Mouse (Mus musculus) ES-Bruce4 (cell line): Measurements from ENCODE around the gene Camsap2. TPM values are rescaled to one million over a fixed set of nuclear protein-coding genes. Genes with fewer than 3 reads are reported as not detected.

Experiments used
- H3K27ac ChIP-seq: 2 replicates; pipeline ENCODE4 v1.5.1; 2012; ENCODE audit warnings: low read length, inconsistent platforms; ENCODE audit not compliant: insufficient read depth
- H3K27me3 ChIP-seq: 2 replicates; pipeline ENCODE4 v1.6.1; 2012; ENCODE audit warnings: mild to moderate bottlenecking, low read length, inconsistent platforms; ENCODE audit not compliant: control insufficient read depth, poor library complexity, insufficient read depth, severe bottlenecking
- H3K36me3 ChIP-seq: 2 replicates; pipeline ENCODE4 v1.6.1; 2012; ENCODE audit warnings: inconsistent platforms, mild to moderate bottlenecking, low read length, moderate library complexity; ENCODE audit not compliant: control insufficient read depth, poor library complexity, insufficient read depth, severe bottlenecking
- H3K4me1 ChIP-seq: one replicate; pipeline ENCODE4 v1.8.1; 2011; ENCODE audit warnings: low read length; ENCODE audit not compliant: control insufficient read depth, insufficient read depth
- H3K4me3 ChIP-seq: 2 replicates; pipeline ENCODE4 v1.5.1; 2011; ENCODE audit warnings: low read depth, mild to moderate bottlenecking, low read length
- H3K9ac ChIP-seq: 2 replicates; pipeline ENCODE4 v1.6.1; 2012; ENCODE audit warnings: low read depth, mild to moderate bottlenecking, inconsistent platforms; ENCODE audit not compliant: poor library complexity, severe bottlenecking
- H3K9me3 ChIP-seq: replicated peaks from 2 replicates; pipeline ENCODE4 v1.6.1; 2012; ENCODE audit warnings: mild to moderate bottlenecking, low read length, inconsistent platforms; ENCODE audit not compliant: control insufficient read depth, poor library complexity, insufficient read depth, severe bottlenecking
- CTCF ChIP-seq: IDR thresholded peaks from one replicate; pipeline ENCODE4 v1.8.1; 2011; ENCODE audit warnings: low read depth, low read length
- EP300 ChIP-seq: IDR thresholded peaks from 2 replicates; pipeline ENCODE4 v1.6.1; 2011; ENCODE audit warnings: low read depth, low read length; ENCODE audit not compliant: insufficient read depth
- POLR2A ChIP-seq: IDR thresholded peaks from one replicate; pipeline ENCODE4 v1.8.1; 2011; ENCODE audit warnings: low read length; ENCODE audit not compliant: insufficient read depth
- polyA plus RNA-seq: library from polyadenylated mRNA; stranded (reverse); fragments of >200 nt; gene quantifications from 2 replicates; pipeline ENCODE4 v1.2.4, GENCODE M21; 2011; ENCODE audit warnings: low read depth; ENCODE audit not compliant: missing spikeins, insufficient read depth, insufficient read length

Gene Camsap2
- polyA plus RNA-seq, 1 experiment: 37.0 TPM

DNA sequence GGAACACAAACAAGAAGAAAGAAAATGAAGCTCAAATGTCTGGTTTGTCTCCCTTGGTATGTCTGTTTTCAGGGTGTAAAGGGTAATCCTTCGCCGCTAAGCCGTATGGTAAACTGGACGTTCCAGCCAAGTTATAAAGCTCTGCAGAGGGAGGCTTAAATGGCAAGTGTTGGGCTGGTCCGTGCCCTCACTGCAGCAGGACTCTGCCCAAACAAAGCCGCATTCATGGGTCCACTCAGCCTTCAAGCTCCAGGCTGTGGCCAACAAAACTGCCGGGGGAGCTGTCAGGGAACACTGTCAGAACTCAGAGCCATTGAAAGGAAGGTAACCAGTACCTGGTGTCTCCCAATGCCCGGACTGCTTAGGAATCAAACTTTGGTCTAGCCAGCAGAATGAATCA is 16.7 kb upstream of the Camsap2 start:
- no peak for TF ChIP-seq POLR2A
- TF ChIP-seq CTCF: no peak
- no peak for TF ChIP-seq EP300
- H3K9me3 ChIP-seq: no peaks in the 10 kb centered on the region
- no peaks in the 10 kb centered on the region for H3K27me3 ChIP-seq
- H3K36me3 ChIP-seq: no peaks in the 10 kb centered on the region
- no peak overlapping the region for H3K27ac ChIP-seq
- peaks cover 2% of the 10 kb centered on the region for H3K4me1 ChIP-seq
- H3K4me3 ChIP-seq: no peak overlapping the region
- no peak overlapping the region for H3K9ac ChIP-seq

DNA sequence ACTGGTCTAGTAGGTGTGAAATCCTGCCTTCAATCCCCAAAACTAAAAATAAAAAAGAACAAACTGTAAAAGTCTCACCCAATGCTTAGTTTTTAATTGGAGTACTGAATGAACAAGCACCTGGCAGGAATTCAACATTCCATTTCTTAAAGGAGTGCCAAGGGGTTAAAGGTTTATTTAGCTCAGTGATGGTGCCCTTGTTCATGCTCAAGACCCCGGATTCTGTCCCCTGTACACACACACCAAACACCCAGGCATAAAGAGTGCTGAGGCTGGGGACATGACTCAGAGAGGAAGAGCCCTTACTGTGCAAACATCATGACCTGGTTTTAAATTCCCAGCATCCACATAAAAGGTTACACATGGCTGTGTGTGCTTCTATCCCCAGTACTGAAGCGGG is 15.5 kb upstream of the Camsap2 start:
- no peak for TF ChIP-seq CTCF
- no peak for TF ChIP-seq POLR2A
- no peak for TF ChIP-seq EP300
- Histone ChIP-seq H3K4me3 (no peak overlapping the region), H3K27ac (no peak overlapping the region)

DNA sequence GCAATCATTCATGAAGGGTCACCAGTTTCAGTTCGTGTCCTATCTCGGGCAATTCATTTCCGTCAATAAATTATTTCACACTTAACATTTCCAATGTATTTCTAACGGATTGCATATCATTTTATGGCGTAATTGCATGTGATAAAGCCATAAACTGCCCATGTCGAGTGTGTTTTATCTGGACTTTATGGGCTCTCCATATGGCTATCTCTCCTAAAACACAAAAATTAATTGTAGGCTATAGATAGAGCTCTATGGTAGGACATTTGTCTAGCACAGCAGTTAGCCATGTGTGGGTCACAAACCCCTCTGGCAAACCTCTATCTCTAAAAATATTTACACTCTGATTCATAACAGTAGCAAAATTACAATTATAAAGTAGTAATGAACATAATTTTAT is 15.0 kb upstream of the Camsap2 start:
- H3K27ac ChIP-seq: no peak overlapping the region
- no peak overlapping the region for H3K9ac ChIP-seq
- no peak for TF ChIP-seq EP300
- TF ChIP-seq POLR2A: no peak
- no peak for TF ChIP-seq CTCF
- no peaks in the 10 kb centered on the region for H3K9me3 ChIP-seq
- no peaks in the 10 kb centered on the region for H3K27me3 ChIP-seq
- no peak overlapping the region for H3K4me3 ChIP-seq
- peaks cover 2% of the 10 kb centered on the region for H3K4me1 ChIP-seq
- H3K36me3 ChIP-seq: no peaks in the 10 kb centered on the region

More for the DNA sequence above, 15.5 kb upstream of the Camsap2 start:
- H3K9me3 ChIP-seq: no peaks in the 10 kb centered on the region
- H3K36me3 ChIP-seq: no peaks in the 10 kb centered on the region
- H3K4me1 ChIP-seq: peaks cover 2% of the 10 kb centered on the region
- H3K27me3 ChIP-seq: no peaks in the 10 kb centered on the region
- no peak overlapping the region for H3K9ac ChIP-seq

DNA sequence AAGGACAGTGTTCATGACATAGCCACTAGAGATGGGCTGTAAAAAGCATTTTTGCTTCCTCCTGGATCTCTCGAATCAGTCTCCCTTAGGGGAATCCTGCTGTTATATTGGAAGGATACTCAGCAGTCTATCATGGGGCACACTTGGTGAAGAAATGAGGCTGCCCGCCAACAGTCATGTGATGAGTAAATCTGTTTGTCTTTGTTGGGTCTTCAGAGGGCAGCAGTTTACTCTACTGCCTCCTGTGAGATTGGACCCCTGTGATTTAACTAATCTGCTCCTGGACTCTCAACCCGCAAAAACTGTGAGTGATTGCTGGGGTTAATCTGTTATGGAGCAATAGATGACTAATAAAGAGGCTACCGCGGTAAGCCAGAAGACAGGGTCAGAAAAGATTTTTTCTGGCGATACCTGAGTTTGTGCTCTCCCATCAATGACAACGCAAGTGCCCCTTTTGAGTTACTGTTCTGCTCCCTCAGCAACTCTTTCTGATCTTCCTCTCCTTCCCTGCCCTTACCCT is 13.0 kb upstream of the Camsap2 start:
- Histone ChIP-seq H3K27ac (no peak overlapping the region), H3K27me3 (no peaks in the 10 kb centered on the region), H3K4me3 (no peak overlapping the region), H3K9ac (no peak overlapping the region), H3K9me3 (no peaks in the 10 kb centered on the region), H3K4me1 (no peaks in the 10 kb centered on the region), H3K36me3 (no peaks in the 10 kb centered on the region)
- TF ChIP-seq CTCF (no peak), EP300 (no peak), POLR2A (no peak)

DNA sequence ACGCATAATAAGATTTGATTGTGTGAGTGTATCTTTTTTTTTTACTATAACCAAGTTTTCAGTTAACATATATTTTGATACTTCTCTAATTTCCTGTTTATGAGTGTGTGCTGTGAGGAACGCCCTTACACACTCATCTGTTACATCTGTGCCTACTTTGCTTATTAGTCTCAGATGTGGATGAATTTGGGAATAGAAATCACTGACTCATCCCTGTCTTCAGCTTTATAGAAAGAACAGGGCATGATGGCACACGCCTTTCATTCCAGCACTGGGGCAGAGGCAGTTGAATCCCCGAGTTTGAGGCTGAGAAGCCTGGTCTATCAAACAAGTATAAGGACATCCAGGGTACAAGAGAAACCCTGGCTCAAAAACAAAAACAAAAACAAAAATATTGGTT is 9.7 kb upstream of the Camsap2 start:
- H3K27me3 ChIP-seq: no peaks in the 10 kb centered on the region
- TF ChIP-seq POLR2A: no peak
- TF ChIP-seq EP300: no peak
- H3K4me3 ChIP-seq: no peak overlapping the region
- H3K4me1 ChIP-seq: no peaks in the 10 kb centered on the region
- H3K9me3 ChIP-seq: no peaks in the 10 kb centered on the region
- no peak overlapping the region for H3K27ac ChIP-seq
- no peaks in the 10 kb centered on the region for H3K36me3 ChIP-seq
- no peak overlapping the region for H3K9ac ChIP-seq

DNA sequence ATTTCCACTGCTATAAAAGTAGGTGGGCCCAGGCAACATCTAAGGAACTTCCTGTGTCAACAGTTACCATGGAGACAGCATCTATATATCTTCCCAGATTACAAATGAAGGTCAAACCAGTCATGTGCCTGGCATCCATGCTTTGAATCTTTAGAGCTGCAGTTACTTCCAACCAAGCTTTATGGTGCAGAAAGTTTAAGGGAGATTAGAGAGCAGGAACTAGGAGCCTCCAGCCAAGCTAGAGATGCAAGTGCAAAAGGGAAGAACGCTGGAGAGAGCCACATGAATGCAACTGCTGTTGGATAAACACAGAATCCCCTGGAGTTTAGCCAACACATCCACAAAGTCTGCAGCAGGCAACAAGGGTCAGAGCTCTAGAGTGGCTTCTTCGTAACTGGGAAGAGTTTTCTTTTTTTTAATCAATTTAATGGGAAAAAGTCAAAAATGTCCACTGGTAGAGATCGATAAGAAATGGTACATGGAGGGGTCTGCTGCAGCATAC is 4.8 kb upstream of the Camsap2 start:
- H3K9me3 ChIP-seq: no peaks in the 10 kb centered on the region
- H3K36me3 ChIP-seq: no peaks in the 10 kb centered on the region
- H3K4me1 ChIP-seq: no peaks in the 10 kb centered on the region
- no peak overlapping the region for H3K4me3 ChIP-seq
- no peaks in the 10 kb centered on the region for H3K27me3 ChIP-seq
- no peak overlapping the region for H3K27ac ChIP-seq
- no peak for TF ChIP-seq CTCF
- no peak for TF ChIP-seq EP300
- no peak for TF ChIP-seq POLR2A
- H3K9ac ChIP-seq: no peak overlapping the region
